Mouse (Mus musculus) brain, embryonic 14.5 days (tissue): Measurements from ENCODE around the gene Nt5e.

Source experiments
- CTCF ChIP-seq: fragments of 200-500 bp; IDR thresholded peaks from 2 replicates; pipeline ENCODE4 v1.5.1; 2012; ENCODE audit warnings: inconsistent platforms, mild to moderate bottlenecking, moderate library complexity, borderline replicate concordance; ENCODE audit not compliant: insufficient read depth, insufficient read length; ENCODE audit errors: extremely low read depth
- POLR2A ChIP-seq: fragments of 200-500 bp; IDR thresholded peaks from 2 replicates; pipeline ENCODE4 v1.6.1; 2012; ENCODE audit warnings: mild to moderate bottlenecking, inconsistent platforms, borderline replicate concordance; ENCODE audit not compliant: poor library complexity, insufficient read depth, insufficient read length, severe bottlenecking; ENCODE audit errors: extremely low read depth

- TF ChIP-seq CTCF (no peak), POLR2A (no peak)
Measured at GRCm38 (mm10) chr9:88332447-88332846, 5.5 kb downstream of the Nt5e start.
